Mouse (Mus musculus): ENCODE results near the gene Olfr746.

Olfr746 gene

DNA sequence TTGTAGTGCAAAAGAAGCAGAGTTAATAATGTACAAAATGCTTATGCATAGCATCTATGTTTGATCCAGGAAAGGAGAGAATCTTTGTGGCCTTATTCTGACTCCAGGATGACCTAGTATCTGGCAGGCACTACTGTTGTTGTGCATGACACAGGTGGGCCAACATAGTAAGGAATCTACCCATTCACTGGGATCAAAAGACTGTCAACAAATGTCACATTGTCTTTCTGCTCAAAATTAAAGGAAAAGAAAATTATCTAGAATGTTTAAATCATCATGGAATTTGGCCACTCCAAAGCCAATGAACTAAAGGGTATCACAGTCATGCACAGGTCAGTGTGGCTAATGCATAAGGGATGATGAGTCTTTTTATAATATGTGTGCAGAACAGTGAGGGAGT is at the start of gene Olfr746:
Gene Olfr746 (plus strand): TSS at position 301 of the 400 bp plus-strand sequence.
- DNase-seq (ENCODE audit: low read depth): no peak

- DNase-seq (ENCODE audit: low read depth): no peak
Observed at GRCm38 (mm10) chr14:50614579-50614978, 32.3 kb upstream of the Olfr746 start, which contains the start of gene Olfr744. Gene Olfr744, plus strand, starts transcription at chr14:50614879.

DNA sequence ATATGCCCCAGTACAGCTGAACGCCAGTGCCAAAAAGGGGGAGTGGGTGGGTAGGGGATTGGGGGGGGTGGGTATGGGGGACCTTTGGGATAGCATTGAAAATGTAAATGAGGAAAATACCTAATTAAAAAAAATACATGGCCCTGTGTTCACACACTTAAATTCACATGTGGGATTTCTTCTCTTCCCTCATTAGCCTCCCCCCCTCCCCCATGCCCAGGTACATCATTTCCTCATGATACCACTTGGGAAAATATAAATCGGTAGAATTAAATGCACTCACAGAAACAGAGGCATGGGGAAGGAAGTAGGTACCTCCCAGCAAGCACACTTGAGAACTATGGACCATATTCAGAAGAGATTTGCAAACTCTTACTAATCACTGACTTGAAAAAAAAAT is 7.8 kb upstream of the Olfr746 start, which contains the start of gene Olfr745:
Gene Olfr745 (plus strand): TSS at position 301 of the 400 bp plus-strand sequence.
- no peak for DNase-seq (ENCODE audit: low read depth)

DNA sequence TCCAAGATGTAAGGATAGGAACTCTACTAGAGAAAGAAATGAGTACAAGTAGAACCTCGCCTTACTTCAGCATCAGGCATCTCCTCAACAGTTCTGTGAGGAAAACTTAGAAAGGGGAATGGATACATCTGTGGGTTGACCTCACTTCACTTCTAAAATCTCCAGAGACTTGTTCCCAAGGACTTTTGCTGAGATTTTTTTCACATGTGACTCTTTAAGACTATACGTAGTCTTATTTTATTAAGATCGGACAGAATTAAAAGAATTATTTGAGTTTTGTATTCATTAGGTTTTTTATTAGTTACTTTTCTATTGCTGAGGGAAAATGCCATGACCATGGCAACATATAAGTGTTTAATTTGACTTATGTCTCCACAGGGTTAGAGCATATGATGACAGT is 46.2 kb downstream of the Olfr746 start, which contains the start of gene Olfr747:
Gene Olfr747 (minus strand): TSS at position 101 of the 400 bp plus-strand sequence.
- DNase-seq (ENCODE audit: low read depth): no peak
